Mouse (Mus musculus) heart, adult 8-10 months (tissue): ENCODE data around the gene Gm20772. TPM values are rescaled to one million over a fixed set of nuclear protein-coding genes. Genes with fewer than 3 reads are reported as not detected.
"Not testable (repeated sequence)": the region's sequence is repeated elsewhere in the genome, so short reads cannot be mapped to it uniquely, and the experiment has no call there.

Experiments
- DNase-seq: peaks from one replicate; pipeline ENCODE4 v3.0.0; 2022; ENCODE audit warnings: low spot score
- total RNA-seq, 4 experiments: library from RNA; stranded (reverse); gene quantifications; 2 replicates each; pipeline ENCODE4 v1.2.4; 2022

The Gm20772 gene
- total RNA-seq = not detected

GRCm38 (mm10) chrY:17874441-17874840 is at the start of gene Gm20772, which contains the start of gene Gm20831:
Gene Gm20772, plus strand, starts transcription at chrY:17874741.
Gene Gm20831, plus strand, starts transcription at chrY:17874741.
- DNase-seq = not testable (repeated sequence)

GRCm38 (mm10) chrY:17846166-17846565 is 28.4 kb upstream of the Gm20772 start, which contains the start of gene Gm21904:
Gene Gm21904, minus strand, starts transcription at chrY:17846266.
- DNase-seq = not testable (repeated sequence)

Other genes with a start within 250 kb of the Gm20772 start
- not detected for gene Gm21904, start 28.5 kb upstream of the Gm20772 start, total RNA-seq
- gene Gm20831, start within 50 bp of the Gm20772 start, total RNA-seq = not detected
- gene Srsy, start 62.6 kb downstream of the Gm20772 start, total RNA-seq = not detected
- gene Gm21764, start 187.1 kb downstream of the Gm20772 start, total RNA-seq = not detected
- not detected for gene Ssty1, start 214.4 kb downstream of the Gm20772 start, total RNA-seq